Mouse (Mus musculus) kidney, embryonic 14.5 days (tissue): ENCODE data around the gene Fbxo41. TPM values are rescaled to one million over a fixed set of nuclear protein-coding genes. Genes with fewer than 3 reads are reported as not detected.

Source experiments
- ATAC-seq: fragments of 200-750 bp; cut with Nextera tagmentation; 2 replicates; pipeline ENCODE4 v1.8.0; 2017; ENCODE audit warnings: moderate number of reproducible peaks, mild to moderate bottlenecking, moderate TSS enrichment, moderate library complexity; ENCODE audit not compliant: low FRiP score, low TSS enrichment
- H3K27ac ChIP-seq: fragments of 300-500 bp; sonication (generic); 2 replicates; pipeline ENCODE4 v1.5.1; 2014; ENCODE audit warnings: low read depth, mild to moderate bottlenecking, low read length, moderate library complexity, mixed read lengths
- H3K27me3 ChIP-seq: fragments of 300-500 bp; sonication (generic); 2 replicates; pipeline ENCODE4 v1.6.1; 2014; ENCODE audit warnings: mild to moderate bottlenecking, low read length; ENCODE audit not compliant: control insufficient read depth, insufficient read depth
- H3K36me3 ChIP-seq: fragments of 300-500 bp; sonication (generic); 2 replicates; pipeline ENCODE4 v1.6.1; 2014; ENCODE audit warnings: low read length, mixed read lengths; ENCODE audit not compliant: control insufficient read depth, insufficient read depth
- H3K4me1 ChIP-seq: fragments of 300-500 bp; sonication (generic); 2 replicates; pipeline ENCODE4 v1.6.1; 2014; ENCODE audit warnings: low read length, mixed read lengths; ENCODE audit not compliant: control insufficient read depth, insufficient read depth
- H3K4me2 ChIP-seq: fragments of 300-500 bp; sonication (generic); replicated peaks from 2 replicates; pipeline ENCODE4 v1.6.1; 2014; ENCODE audit warnings: low read depth, mild to moderate bottlenecking, low read length
- H3K4me3 ChIP-seq: fragments of 300-500 bp; sonication (generic); 2 replicates; pipeline ENCODE4 v1.5.1; 2014; ENCODE audit warnings: mild to moderate bottlenecking, low read length
- H3K9ac ChIP-seq: fragments of 300-500 bp; sonication (generic); 2 replicates; pipeline ENCODE4 v1.6.1; 2014; ENCODE audit warnings: low read depth, mild to moderate bottlenecking, low read length, moderate library complexity
- H3K9me3 ChIP-seq: fragments of 300-500 bp; sonication (generic); 2 replicates; pipeline ENCODE4 v1.6.1; 2016; ENCODE audit warnings: low read length; ENCODE audit not compliant: control insufficient read depth
- WGBS: fragments of 180-500 bp; shearing (Covaris S2); extraction: QIAGEN DNeasy Blood & Tissue Kit; methylation state at CpG from one replicate; pipeline ENCODE4 v1.1.7; 2014; 5-methylcytosine and 5-hydroxymethylcytosine counted together
- polyA plus RNA-seq: library from polyadenylated mRNA; unstranded; fragments of >200 nt; fragmentation: Nextera tagmentation; extraction: Ambion mirVana; gene quantifications from 2 replicates; pipeline ENCODE4 v1.2.1, GENCODE M21; 2014

Fbxo41 gene
- polyA plus RNA-seq, 1 experiment from 2014 or later = 0.05 TPM

DNA sequence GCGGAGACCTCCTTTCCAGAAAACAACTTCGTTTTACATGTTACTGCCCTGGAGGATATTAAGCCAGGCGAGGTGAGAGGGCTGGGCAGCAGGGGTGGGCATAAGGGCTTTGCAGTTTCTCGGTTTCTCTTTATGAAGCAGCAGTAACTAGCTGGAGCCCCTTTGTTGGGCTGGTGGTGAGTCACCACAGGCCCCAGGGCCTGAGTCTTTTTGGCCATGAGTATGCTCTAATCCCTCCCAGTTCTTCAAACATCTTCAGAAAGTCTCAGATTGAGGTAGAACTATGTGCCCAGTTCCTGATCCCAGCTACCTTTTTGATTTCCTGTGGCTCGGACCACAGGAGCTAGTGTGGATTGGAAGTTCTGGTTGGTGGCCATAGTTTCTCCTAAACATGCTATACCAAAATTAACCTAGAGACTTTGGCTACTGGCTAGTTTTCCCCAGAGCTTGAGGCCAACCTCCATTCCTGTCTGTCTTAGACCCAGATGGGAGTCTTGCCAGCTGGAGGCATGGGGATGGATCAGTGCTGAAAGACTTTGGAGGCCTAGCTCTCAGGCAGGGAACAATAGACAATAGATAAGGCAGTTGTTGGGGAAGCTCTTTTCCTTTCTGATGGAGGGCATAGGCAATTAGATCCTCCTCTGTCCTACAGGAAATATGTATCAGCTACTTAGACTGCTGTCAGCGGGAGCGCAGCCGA is 58.4 kb downstream of the Fbxo41 start:
- Histone ChIP-seq H3K9ac (no peak overlapping the region), H3K36me3 (peaks cover 66% of the 10 kb centered on the region), H3K4me3 (no peak overlapping the region), H3K27me3 (no peaks in the 10 kb centered on the region), H3K4me1 (peaks cover 7% of the 10 kb centered on the region; the same call in 1 of the 2 replicates), H3K4me2 (no peak overlapping the region), H3K9me3 (no peaks in the 10 kb centered on the region), H3K27ac (no peak overlapping the region)
- 83% methylated on average over 8 of the region's 8 CpGs for WGBS
- no peak for ATAC-seq

DNA sequence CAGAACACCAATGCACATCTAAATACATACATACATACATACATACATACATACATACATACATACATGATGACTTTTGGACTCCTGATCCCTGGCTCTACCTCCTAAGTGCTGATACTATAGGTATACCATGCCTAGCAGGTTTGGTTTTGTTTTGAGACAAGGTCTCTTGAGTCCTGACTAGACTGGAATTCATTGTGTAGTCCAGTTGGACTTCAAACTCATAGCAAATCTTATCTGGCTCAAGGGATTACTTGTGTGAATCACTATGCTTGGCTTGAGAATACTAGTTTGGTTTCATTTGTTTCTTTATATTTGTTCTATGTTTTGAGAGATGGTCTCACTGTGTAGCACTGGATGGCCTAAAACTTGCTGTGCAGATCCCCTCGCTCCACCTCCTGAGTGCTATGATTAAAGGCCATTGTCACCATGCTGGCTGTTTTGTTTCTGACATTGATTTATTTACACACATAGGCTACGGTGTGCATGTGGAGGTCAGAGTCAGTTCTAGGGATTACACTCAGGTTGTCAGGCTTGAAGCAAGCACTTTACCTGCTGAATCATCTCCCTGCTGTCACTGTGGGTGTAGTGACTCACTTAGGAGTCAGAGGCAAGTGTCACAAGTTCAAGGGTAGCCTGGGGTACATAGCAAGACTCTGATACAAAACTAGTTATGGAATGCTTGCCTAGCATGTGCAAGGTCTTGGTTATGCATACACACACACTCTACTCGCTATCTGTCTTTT is 59.1 kb downstream of the Fbxo41 start:
- WGBS = 81% methylated on average over 3 of the region's 3 CpGs
- ATAC-seq = no peak
- H3K27me3 ChIP-seq = no peaks in the 10 kb centered on the region

DNA sequence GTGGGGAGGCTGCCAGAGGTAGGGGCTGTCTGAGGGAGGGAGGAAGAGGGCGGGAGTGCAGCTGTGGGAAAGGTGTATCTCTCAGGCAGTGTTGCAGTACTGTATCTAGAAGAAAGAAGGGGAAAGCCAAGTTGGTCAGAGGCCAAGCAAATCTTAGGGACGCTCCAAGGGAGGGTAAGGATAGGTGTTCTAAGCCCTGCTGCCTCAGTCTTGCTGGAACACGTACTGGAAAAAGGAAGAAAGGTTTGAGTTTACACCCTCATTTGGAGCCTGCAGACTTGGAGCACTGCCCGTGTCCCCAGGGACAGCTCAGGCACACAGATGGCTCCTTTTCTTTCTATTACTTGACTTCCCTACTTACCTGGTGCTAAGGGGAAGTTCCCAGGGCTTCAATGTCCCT is 61.7 kb downstream of the Fbxo41 start:
- 87% methylated on average over 4 of the region's 4 CpGs for WGBS
- no peaks in the 10 kb centered on the region for H3K9me3 ChIP-seq
- no peak overlapping the region for H3K4me3 ChIP-seq
- H3K27ac ChIP-seq = no peak overlapping the region
- H3K4me2 ChIP-seq = no peak overlapping the region
- H3K9ac ChIP-seq = no peak overlapping the region
- peaks cover 7% of the 10 kb centered on the region; the same call in 1 of the 2 replicates for H3K4me1 ChIP-seq
- H3K27me3 ChIP-seq = no peaks in the 10 kb centered on the region
- no peak for ATAC-seq
- peaks cover 65% of the 10 kb centered on the region for H3K36me3 ChIP-seq

More for the DNA sequence above, 59.1 kb downstream of the Fbxo41 start:
- H3K4me1 ChIP-seq = peaks cover 7% of the 10 kb centered on the region; the same call in 1 of the 2 replicates
- H3K4me3 ChIP-seq = no peak overlapping the region
- no peak overlapping the region for H3K9ac ChIP-seq
- peaks cover 74% of the 10 kb centered on the region for H3K36me3 ChIP-seq
- H3K27ac ChIP-seq = no peak overlapping the region
- H3K9me3 ChIP-seq = no peaks in the 10 kb centered on the region
- no peak overlapping the region for H3K4me2 ChIP-seq

DNA sequence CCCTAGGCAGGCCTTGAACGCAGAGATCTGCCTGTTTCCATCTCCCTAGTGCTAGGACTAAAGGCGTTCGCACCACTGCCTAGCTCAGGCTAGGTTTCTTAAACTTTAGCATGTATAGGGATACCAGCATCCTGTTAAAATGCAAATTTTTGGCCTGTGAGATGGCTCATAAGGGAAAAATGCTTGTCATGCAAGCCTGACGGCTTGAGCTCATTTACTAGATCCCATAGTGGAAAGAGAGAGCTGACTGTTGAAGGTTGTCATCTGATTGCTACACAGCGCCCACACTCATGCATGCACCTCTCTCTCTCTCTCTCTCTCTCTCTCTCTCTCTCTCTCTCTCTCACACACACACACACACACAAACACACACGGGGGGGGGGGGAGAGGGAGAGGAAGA is 66.2 kb downstream of the Fbxo41 start:
- Histone ChIP-seq H3K36me3 (peaks cover 31% of the 10 kb centered on the region), H3K4me1 (0 out of 2 replicates have a peak, but pooled peaks cover 4% of the 10 kb centered on the region), H3K27ac (no peak overlapping the region), H3K4me3 (no peak overlapping the region), H3K9me3 (no peaks in the 10 kb centered on the region), H3K27me3 (no peaks in the 10 kb centered on the region), H3K9ac (no peak overlapping the region), H3K4me2 (no peak overlapping the region)
- WGBS = 92% methylated on average over 5 of the region's 6 CpGs
- no peak for ATAC-seq

DNA sequence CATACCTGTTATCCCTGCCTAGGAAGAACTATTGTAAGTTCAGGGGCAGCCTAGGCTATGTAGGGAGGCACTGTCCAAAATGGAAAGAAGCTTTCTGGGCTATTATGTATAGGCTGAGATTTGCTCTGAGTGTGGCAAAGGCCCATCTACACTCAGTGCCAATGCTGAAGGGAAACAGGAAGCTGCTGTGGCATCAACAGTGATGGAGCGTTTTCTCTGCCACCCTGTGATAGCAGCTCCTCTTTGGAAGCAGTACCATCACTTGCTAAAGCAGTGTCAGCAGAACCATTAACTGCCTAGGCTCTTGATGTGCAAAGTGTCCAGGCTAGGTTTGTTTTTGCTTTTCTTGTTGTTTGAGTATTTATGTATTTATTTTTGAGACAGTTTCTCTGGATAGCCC is 66.6 kb downstream of the Fbxo41 start:
- ATAC-seq = no peak
- H3K4me3 ChIP-seq = no peak overlapping the region
- H3K9ac ChIP-seq = no peak overlapping the region
- WGBS = 78% methylated on average over 1 of the region's 1 CpGs
- H3K36me3 ChIP-seq = peaks cover 27% of the 10 kb centered on the region
- no peak overlapping the region for H3K4me2 ChIP-seq
- H3K4me1 ChIP-seq = 0 out of 2 replicates have a peak, but pooled peaks cover 4% of the 10 kb centered on the region
- H3K27me3 ChIP-seq = no peaks in the 10 kb centered on the region
- H3K27ac ChIP-seq = no peak overlapping the region
- H3K9me3 ChIP-seq = no peaks in the 10 kb centered on the region

DNA sequence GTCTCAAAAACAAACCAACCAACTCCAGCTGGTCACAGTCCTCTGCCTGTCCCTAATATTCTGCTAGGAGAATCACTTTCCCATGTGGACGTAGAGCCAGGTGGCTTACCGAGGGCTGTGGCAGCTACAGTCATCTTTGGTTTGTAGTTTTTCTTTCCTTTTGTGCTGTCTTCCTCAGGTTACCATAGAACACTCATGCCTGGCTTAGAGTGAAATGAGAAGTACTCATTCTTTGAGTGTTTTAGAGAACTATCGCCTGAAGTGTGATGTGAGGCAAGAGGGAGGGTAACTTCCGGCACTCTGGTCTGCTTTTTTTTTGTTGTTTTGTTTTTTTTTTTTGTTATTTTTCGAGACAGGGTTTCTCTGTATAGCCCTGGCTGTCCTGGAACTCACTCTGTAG is 68.9 kb downstream of the Fbxo41 start:
- Histone ChIP-seq H3K9me3 (no peaks in the 10 kb centered on the region), H3K4me1 (0 out of 2 replicates have a peak, but pooled peaks cover 4% of the 10 kb centered on the region), H3K9ac (no peak overlapping the region), H3K27ac (no peak overlapping the region), H3K4me2 (no peak overlapping the region), H3K36me3 (0 out of 2 replicates have a peak, but pooled peaks cover 4% of the 10 kb centered on the region), H3K27me3 (no peaks in the 10 kb centered on the region), H3K4me3 (no peak overlapping the region)
- WGBS = 77% methylated on average over 5 of the region's 5 CpGs
- ATAC-seq = no peak

DNA sequence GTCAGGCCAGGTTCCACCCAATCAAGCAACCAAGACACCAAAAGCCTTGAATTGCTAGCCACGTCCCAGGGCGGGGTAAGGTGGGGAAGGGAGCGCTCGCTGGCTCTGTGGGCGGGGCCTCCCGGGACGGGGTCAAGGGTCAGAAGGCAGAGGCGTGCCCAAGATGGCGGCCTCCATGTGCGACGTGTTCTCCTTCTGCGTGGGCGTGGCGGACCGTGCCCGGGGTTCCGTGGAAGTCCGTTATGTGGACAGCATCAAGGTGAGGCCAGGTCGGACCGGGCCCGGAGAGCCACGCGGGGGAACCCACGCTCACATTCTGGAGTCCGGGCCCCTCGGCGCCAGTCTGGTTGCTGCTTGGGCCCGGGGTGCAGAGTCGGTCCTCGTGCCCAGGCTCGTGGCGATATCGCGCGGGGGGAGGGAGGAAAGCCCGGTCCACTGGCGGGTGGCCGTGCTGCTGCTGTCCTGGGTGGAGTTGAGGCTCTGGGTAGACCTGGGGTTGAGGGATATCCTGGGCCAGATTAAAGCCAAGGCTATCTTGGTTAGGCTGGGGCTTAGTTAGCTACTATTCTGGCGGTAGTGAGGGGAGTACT is 70.9 kb downstream of the Fbxo41 start, which contains the start of gene Smyd5:
Gene Smyd5 (plus strand): TSS at position 148 of the 590 bp plus-strand sequence.
- under 1% methylated on average over 39 of the region's 39 CpGs for WGBS
- H3K27ac ChIP-seq = no peak within 1 kb of the TSS
- H3K4me3 ChIP-seq = peak within 1 kb of the TSS; percentile 97
- H3K4me1 ChIP-seq = 0 out of 2 replicates have a peak, but pooled peaks cover 4% of the 10 kb centered on the region
- H3K27me3 ChIP-seq = no peaks in the 10 kb centered on the region
- H3K36me3 ChIP-seq = no peaks in the 10 kb centered on the region
- ATAC-seq = peak; percentile 83
- no peaks in the 10 kb centered on the region for H3K9me3 ChIP-seq
- peak within 1 kb of the TSS; percentile 84 for H3K9ac ChIP-seq
- peak within 1 kb of the TSS; percentile 77 for H3K4me2 ChIP-seq

DNA sequence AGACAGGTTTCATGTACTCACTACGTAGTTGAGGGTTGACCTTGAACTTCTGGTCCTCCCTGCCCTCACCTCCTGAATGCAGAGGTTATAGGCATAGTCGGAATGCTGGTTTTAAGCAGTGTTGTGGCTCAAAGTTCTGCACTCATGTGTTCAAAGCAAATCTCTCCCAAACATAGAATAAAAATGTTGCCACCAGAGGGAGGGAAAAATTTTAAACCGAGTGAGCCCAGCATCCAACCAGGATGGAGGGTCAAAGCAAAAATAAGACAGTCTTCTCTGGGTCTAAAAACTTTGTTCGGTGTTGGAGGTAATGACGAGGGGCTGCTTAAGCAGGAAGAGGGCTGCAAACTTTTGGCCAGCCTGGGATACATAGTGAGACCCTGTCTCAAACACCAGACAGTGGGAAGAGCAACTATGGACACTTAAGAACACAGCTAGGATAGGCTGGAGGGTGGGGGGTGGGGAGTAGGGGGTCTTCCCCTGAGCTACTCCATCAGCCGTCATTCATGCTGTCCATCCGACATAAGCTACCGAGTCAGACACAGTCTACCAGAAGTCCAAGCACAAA is 71.4 kb downstream of the Fbxo41 start:
- 0 out of 2 replicates have a peak, but pooled peaks cover 4% of the 10 kb centered on the region for H3K4me1 ChIP-seq
- 42% methylated on average over 8 of the region's 8 CpGs for WGBS
- H3K27me3 ChIP-seq = no peaks in the 10 kb centered on the region
- peak overlapping the region; percentile 84 for H3K9ac ChIP-seq
- peak overlapping the region; percentile 97 for H3K4me3 ChIP-seq
- no peaks in the 10 kb centered on the region for H3K36me3 ChIP-seq
- peak overlapping the region; percentile 77 for H3K4me2 ChIP-seq
- ATAC-seq = no peak
- H3K9me3 ChIP-seq = no peaks in the 10 kb centered on the region
- H3K27ac ChIP-seq = no peak overlapping the region
